Mouse (Mus musculus) MN1 (cell line): ENCODE measurements at regions not wholly inside any gene's neighbourhood (a gene's known extent, or its start where the extent isn't known, plus 50 kb on each side); places are given as distances from the start of the nearest gene placed in this dataset.

Source experiments
- DNase-seq: peaks from one replicate; pipeline ENCODE4 v3.0.0-alpha.2; 2016; ENCODE audit warnings: low spot score

DNA sequence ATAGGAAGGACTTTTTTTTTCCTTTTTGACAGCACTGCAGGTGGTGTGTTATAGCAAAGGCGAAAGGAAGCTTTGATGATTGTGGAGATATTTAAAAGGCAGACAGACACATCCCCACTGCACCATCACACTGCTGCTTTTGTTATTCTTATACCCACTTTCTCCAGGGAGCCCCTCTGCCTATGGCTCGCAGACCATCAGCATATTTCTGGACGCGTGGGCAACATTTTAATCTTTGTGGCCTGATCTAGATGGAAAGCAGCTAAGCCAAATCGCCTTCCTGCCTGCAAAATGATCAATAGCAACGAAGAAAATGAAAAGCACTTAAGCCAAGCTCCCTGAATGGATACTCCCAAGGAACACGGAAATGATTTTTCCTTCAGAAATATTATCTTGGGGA lies 1054.0 kb downstream of the Synb start:
- DNase-seq: no peak

DNA sequence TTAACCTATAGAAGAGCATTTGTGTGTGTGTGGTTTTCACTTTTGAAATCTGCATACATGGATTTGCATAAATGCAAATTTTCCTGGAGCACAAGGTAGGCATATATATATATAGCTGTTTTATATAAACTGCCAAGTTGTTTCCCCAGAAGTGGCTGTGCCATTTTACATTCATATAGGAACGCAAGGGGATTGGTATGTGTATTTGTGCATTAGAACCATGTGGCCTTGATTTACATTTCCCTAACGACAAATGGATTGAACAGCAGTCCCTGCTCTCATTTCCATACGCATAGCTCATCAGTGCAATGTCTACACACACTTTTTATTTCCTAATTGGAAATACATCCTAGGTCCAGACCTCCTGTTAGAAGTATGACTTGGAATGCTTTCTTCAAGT lies 1069.9 kb downstream of the Synb start:
- DNase-seq: no peak

DNA sequence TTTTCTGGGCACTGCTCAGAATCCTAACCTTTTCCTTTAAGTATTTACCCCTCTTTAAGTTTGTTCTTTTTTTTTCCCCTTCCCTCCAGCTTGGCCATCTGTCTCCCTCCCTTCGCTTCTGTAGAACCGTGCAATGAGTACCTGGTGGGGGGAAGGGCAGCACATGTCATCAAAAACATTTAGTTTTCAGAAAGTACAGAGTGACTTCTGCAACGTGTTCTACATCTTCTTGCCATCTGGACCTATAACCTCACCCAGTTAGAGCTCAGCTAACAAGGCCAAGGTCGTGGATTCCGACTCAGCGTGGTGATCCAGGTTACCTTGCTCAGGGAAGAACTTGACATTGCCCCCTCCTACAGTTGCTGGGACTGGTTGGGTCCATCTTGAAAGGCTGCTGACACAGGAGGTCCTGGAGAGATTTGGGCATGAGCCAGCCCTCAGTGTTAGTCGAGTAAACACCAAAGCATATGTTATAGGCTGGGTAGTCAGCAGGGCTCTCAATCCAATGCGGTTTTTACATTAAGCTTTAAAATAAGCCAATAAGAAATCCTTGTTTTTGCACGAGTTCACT lies 1075.0 kb downstream of the Synb start:
- DNase-seq: no peak

DNA sequence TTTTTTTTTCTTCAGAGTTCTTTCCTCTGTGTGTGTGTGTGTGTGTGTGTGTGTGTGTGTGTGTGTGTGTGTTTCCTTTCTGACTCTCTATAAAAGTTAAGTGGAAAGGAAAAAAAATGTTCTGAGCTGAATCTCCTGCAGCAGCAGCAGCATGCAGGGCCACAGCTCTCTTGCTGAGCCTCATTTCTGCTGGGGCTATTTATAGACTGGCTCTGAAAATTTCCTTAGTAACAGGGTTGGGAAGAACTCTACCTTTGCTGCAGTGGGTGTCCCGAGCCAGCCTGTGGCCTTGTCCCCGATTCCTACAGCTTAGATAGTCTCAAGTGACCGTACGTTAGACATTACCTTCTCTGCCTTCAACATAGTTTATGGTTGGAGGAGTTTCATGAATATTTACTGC lies 1075.6 kb downstream of the Synb start:
- DNase-seq: no peak

DNA sequence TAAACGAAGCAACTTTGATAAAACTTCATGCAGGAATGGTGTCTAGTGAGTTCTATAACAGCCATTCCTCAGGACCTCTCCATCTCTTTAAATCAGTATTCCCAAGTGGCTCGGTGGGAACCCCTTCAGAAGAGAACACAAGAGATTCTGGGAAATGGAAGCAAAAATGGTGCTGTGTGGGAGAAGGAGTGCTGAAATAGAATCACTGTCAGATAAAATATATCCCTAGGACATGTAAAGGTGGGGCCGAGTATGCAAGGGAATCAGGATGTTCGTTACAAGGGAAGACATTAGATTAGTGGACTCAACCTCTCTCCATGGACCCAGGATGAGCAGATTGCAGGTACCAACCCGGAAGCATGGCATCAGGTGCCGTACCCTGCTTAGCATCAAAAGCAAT lies 1076.1 kb downstream of the Synb start:
- no peak for DNase-seq

DNA sequence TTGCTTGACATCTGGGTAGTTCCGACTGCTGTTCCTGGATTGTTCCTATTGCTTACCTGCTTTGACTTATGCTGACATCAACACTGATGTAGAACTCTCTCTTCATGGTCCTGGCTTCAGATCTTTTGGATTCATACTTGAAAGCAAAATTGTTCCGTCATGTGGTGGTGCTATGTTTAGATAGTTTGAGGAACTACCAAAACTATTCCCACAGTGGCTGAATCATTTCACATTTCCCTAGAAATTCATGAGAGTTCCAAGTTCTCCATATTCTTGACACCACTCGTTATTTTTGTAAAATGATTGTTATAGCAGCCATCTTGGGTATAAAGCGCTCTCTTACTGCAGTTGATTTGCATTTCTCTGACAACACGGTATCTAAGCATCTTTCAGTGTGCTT lies 1080.2 kb downstream of the Synb start:
- no peak for DNase-seq

DNA sequence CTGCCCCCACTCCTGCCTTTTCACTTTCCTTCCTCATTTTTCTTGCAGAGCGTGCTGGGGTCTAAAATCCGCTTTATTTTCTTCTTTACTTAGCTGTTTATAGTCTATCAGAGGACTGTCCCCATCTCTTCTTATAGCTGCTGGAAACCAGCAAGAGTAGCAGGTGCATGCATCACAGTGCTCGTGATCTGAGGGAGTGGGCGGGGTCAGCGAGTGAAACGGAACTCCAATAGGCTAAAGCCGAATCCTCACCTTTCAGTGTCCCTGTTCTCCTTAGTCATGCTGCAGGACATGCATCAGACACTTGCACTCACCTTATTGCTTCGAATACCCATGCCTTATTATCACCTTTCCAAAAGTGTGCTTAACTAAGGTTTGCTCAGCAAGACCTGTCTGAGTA lies 1095.3 kb downstream of the Synb start:
- DNase-seq: no peak

DNA sequence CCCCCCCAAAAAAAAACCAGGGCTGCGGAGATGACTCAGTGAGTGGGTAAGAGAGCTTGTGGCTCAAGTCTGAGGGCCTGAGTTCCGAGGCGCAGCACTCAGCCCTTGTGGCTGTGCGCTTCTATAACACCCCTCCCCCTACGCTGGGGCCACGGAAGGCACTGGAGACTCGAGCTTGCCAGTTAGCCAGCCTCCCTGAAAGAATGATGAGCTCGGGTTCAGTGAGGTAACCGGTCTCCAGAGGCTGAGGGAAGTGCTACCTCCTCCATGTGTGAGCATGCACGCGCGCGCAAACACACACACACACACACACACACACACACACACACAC lies 1096.7 kb downstream of the Synb start:
- DNase-seq: peak; percentile 81

DNA sequence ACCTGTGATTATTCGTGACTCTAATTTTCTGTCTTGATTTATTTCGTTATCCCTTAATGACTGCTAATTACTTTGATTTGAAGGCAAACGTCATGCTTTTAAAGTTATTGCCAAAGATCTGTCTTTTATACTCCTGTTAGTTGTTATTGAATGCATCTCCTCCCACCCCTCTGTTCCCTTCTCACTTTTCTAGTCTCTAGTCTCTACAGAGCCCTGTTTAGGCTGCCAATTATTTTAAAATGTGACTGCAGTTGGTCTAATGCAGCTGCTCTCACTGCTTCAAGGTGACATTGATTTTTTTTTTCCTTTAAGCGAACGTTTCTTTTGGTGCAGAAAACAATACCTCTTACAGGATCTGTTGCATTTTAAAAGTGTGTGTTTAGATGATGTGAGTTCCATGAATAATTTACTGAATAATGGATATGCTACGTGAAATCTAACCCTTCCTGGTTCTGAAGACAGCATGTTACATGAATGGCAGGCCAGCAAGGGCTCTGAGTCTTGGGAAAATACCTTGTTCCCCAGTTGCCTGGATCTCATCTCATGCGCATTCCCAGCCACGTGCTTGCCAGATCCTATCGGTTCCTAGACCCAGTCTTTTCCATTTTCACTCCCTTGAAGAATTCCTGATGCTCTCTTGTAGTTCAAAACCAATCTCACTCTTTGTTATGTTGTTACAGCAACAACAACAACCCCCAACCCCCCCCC lies 1097.2 kb downstream of the Synb start:
- DNase-seq: peak; percentile 69

DNA sequence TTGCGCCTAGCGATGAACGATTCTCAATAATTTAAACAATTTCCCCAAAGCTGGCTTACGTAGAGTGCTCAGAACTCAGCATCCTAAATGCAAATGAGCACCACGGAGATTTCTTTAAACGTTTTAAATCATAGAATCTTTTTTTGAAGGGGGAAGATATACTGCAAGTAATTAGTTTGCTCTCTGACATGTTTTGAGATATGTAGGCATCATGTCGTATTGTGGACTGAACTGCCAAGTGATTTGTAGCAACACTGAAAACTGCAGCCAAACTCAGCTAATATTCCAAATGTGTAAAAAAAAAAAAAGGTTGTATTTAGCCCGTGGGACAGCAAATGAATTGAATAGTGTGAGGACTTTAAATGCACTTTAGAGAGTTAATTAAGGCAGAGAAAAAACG lies 1097.9 kb downstream of the Synb start:
- no peak for DNase-seq

DNA sequence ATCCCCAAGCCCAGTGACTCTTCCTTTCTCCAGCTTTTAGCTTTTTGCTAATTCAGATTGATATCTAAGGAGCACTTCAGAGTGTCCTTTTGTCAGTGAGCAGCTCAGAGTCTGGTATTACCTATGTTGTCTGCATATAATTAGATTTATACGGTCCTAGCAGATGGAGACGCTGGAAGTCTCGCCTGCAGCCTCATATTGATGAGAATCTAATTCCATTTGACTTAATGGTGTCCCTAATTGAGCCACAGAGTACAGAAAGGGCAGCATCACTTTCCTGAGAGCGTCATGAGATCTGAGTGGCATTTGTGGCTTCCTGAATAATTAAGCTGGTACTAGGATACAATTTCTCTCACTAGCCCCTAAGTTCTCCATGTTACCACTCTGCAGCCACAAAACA lies 1104.2 kb downstream of the Synb start:
- DNase-seq: peak; percentile 67

DNA sequence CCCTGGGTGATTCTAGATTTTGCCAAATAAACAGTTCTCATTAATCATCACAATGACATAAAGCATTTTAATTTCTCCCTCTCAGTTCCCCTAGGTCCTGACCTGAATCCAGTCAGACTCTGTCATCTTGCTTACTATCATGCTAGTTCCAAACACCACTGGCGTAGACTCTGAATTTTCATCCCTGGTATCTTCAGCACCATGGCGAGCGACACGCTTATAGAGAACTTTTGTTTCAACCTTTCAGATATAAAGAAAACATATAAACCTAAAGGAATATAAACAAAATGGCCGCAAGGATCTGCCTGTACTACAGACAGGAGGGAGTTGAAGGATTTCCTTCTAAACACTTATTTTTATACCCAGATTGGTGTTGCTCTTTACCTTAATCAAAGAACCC lies 1105.8 kb downstream of the Synb start:
- no peak for DNase-seq

DNA sequence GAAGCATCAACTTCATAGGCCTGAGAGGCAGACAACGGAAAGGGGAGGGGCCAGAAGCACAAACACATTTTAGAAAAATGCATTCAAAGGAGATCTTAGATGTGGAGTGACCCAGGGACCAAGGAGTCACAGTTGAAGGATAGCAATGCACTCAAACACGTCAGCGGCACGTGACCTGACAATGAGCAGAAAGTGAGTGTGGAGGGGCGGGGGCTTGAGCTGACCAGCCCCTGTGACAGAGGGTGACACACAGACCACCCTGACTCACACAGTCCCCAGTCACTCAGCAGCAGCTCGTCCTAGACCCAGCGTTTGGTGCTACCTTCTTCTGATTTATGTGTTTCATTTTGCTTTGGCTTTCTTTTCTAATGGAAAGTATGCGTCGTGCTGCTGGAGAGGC lies 1111.5 kb downstream of the Synb start:
- DNase-seq: no peak

DNA sequence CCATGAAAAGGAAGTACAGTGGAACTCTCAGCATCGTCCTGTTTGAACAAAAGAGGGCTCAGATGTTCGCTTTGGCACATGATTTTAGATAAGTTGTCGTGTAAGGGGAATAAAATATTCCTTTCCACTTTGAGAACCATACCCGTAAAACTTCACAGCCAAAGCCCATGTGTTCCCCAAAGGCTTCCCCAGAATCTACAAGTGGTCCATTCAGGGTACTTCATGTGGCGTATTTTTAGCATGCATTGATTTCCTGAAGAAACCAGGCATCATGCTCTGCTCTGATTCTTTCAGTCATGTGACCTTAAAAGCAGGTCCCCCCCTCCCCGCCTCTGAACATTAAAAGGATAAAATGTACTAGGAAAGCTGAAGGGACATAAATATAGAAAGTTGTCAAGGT lies 1112.9 kb downstream of the Synb start:
- DNase-seq: no peak
